Mouse (Mus musculus): ENCODE data around the gene Slc17a9. TPM values are rescaled to one million over a fixed set of nuclear protein-coding genes. Genes with fewer than 3 reads are reported as not detected.

Slc17a9 gene
- polyA plus RNA-seq, 1 experiment = 0.13 TPM

DNA sequence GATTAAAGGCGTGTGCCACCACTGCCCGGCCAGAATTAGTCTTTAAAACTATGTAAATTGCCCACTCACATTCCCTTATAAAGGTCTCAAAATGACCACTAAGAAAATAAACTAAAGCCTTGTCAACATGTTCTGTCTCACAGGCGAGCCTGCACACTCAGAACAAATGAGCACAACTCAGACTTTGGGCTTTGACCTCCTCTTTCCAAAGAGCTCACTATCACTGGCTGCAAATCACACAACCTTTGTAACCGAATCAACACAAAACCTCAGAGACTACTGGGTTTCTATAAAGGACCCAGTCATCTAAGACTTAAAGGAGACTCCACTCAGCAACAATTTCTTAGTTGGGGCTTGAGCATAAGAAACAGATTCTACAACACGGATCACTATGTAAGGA is 24.6 kb upstream of the Slc17a9 start:
- Histone ChIP-seq H3K4me1 (ENCODE audit: control insufficient read depth) (peaks cover 83% of the 10 kb centered on the region), H3K9me3 (ENCODE audit: control insufficient read depth, low read length) (no peaks in the 10 kb centered on the region), H3K36me3 (ENCODE audit: control insufficient read depth) (peaks cover 62% of the 10 kb centered on the region), H3K4me3 (replicated peaks) (peak overlapping the region; percentile 88), H3K27me3 (ENCODE audit: control insufficient read depth) (no peaks in the 10 kb centered on the region)
- TF ChIP-seq TAL1 (IDR thresholded peaks at IDR 0.05; ENCODE audit: low read length) = no peak
- TF ChIP-seq GATA1 (IDR thresholded peaks at IDR 0.05; ENCODE audit: low read length) = no peak

DNA sequence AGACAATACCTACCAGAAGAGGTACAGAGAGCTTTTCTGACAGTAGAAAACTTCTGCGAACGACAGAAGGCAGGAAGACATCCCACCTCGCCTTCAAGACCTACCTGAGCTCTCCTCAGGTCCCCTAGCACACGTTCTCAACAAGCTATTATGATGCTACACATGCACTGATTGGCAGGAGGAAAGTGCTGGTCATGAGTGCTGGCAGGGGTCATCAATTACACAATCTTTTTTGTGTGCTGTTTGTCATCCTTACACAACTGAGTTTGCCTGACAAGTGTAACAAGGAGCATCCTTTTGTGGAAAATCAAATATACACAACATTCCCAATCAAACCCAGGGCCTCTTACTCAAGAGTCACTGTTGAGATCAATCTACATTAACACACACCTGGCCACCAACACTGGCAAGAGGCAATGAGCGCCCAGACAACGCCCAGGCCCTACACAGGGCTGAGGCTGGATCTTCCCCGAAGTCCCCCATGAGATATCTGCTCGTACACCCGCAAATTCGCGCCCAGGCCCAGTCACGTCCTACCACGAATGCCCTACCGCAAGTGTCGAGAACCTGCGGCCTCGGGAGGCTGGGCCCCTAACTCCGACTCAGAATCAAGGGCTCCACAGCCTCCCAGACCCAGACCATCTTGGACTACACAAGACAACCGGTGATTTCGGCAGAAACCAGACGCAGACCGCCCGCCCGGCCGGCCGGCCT is 23.9 kb upstream of the Slc17a9 start:
- TF ChIP-seq GATA1 (IDR thresholded peaks at IDR 0.05; ENCODE audit: low read length) (no peak), TAL1 (IDR thresholded peaks at IDR 0.05; ENCODE audit: low read length) (no peak)
- Histone ChIP-seq H3K9me3 (ENCODE audit: control insufficient read depth, low read length) (no peaks in the 10 kb centered on the region), H3K36me3 (ENCODE audit: control insufficient read depth) (peaks cover 62% of the 10 kb centered on the region), H3K27me3 (ENCODE audit: control insufficient read depth) (no peaks in the 10 kb centered on the region), H3K4me1 (ENCODE audit: control insufficient read depth) (peaks cover 84% of the 10 kb centered on the region), H3K4me3 (replicated peaks) (peak overlapping the region; percentile 88)

DNA sequence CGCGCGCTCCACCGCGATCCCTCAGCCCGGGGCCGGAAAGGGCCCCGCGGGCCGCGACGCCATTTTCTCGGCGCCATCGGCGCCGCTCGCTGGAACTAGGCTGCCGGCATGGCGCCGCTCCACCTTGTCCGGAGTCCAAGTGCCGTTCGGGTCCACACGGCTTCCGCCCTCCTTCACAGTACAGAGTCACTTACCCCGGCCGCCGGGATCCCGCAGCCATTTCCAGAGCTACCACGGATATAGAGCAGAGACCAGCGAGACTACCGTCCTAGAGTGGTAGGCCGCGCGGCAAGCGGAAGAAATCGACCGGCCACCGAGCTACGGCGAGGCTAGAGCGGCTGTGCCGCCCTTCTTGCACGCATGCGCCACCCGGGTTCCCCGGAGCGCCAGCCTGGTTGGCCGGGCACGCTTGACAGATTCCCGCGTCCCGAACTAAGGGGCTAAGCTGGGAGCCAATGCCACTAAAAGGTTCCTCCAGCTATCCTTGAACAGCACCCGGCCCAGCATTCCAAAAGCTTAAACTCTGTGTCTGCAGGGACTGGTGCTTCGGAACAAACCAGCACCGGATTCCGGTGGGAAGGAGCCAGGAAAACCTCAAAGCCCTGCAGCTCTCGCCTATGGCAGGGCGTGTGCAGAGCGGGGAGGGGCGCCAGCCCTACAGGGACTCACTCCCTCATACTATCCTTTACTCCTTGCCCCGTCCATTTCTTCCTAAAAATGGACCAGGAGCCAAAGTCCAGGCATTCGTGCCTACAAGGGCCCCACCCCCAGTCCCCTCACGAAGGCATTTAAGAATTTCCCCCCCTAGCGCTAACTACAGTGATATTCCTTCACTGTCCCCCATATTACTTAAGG is 23.1 kb upstream of the Slc17a9 start:
- H3K4me3 ChIP-seq (replicated peaks) = peak overlapping the region; percentile 88
- H3K4me1 ChIP-seq (ENCODE audit: control insufficient read depth) = peaks cover 84% of the 10 kb centered on the region
- H3K36me3 ChIP-seq (ENCODE audit: control insufficient read depth) = peaks cover 66% of the 10 kb centered on the region
- H3K27me3 ChIP-seq (ENCODE audit: control insufficient read depth) = no peaks in the 10 kb centered on the region
- H3K9me3 ChIP-seq (ENCODE audit: control insufficient read depth, low read length) = no peaks in the 10 kb centered on the region
- TF ChIP-seq TAL1 (IDR thresholded peaks at IDR 0.05; ENCODE audit: low read length) (no peak), GATA1 (IDR thresholded peaks at IDR 0.05; ENCODE audit: low read length) (no peak)

DNA sequence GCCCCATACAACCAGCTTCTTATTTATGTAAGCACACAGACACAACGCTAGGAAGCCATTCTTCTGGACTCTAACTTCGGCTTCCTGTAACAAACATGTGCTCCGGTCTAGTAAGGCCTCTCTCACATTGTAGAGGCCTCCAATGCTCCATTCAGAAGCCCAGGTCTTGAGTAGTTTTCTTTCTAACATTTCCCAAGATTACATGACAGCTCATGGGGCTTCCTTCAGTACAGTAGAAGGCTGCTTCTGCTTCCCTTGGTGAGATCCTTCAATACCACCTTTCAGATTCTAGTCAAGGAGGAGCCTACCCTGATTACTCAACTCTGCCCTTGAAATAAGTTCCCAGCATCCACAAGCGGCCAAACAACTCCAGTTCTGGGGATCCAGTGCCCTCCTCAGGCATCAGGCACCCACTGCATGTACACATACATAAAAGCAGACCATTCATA is 22.3 kb upstream of the Slc17a9 start:
- Histone ChIP-seq H3K36me3 (ENCODE audit: control insufficient read depth) (peaks cover 71% of the 10 kb centered on the region), H3K4me1 (ENCODE audit: control insufficient read depth) (peaks cover 85% of the 10 kb centered on the region), H3K4me3 (replicated peaks) (peak overlapping the region; percentile 88), H3K27me3 (ENCODE audit: control insufficient read depth) (no peaks in the 10 kb centered on the region), H3K9me3 (ENCODE audit: control insufficient read depth, low read length) (no peaks in the 10 kb centered on the region)
- TF ChIP-seq GATA1 (IDR thresholded peaks at IDR 0.05; ENCODE audit: low read length) (no peak), TAL1 (IDR thresholded peaks at IDR 0.05; ENCODE audit: low read length) (no peak)

DNA sequence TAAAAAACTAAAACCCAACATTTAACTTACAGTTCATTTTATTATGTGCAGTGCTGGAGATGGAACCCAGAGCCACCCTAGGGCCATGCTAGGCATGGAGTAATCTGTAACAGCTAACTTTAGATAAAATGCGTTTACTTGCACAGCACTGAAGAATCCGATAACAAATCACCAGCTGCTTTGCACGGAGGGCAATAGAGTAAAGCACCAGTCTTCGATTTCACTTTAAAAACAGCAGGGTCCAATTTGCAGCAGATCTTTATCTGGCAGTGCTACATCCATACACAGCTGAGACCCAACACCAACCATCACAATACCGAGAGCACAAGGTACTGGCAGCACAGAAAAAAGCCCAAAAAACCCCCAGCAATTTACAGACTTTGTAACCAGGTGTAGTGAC is 21.9 kb upstream of the Slc17a9 start:
- H3K27me3 ChIP-seq (ENCODE audit: control insufficient read depth) = no peaks in the 10 kb centered on the region
- peaks cover 84% of the 10 kb centered on the region for H3K4me1 ChIP-seq (ENCODE audit: control insufficient read depth)
- peaks cover 72% of the 10 kb centered on the region for H3K36me3 ChIP-seq (ENCODE audit: control insufficient read depth)
- TF ChIP-seq TAL1 (IDR thresholded peaks at IDR 0.05; ENCODE audit: low read length) = no peak
- no peak for TF ChIP-seq GATA1 (IDR thresholded peaks at IDR 0.05; ENCODE audit: low read length)
- peak overlapping the region; percentile 88 for H3K4me3 ChIP-seq (replicated peaks)
- H3K9me3 ChIP-seq (ENCODE audit: control insufficient read depth, low read length) = no peaks in the 10 kb centered on the region

DNA sequence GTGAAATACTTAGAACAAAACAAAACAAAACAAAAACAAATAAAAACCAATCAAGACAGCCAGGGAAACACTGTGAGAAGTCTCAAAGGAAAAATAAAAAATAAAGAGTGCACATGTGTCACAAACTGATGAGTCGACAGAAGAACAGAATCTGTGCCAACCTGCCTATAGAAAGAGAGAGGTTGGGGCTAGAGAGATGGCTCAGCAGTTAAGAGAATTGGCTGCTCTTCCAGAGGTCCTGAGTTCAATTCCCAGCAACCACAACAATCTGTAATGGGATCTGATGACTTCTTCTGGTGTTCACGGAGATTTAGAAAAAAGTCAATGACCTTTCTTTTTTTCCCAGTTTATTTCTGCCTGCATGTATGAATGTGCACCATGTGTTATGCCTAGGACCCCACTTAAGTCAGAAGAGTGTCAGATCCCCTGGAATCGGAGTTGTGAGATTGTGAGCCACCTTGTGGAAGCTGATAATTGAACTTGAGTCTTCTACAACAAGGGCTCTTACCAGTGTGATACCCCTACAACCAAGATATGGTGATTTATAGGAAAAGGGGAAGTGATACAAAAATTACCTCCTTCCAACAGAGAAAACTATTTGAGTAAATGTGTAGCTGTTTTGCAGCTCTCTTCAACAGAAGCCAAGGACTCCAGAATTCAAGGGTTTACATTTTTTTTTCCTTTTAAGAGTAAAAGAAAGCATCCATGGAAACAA is 21.3 kb upstream of the Slc17a9 start:
- Histone ChIP-seq H3K4me3 (replicated peaks) (no peak overlapping the region), H3K27me3 (ENCODE audit: control insufficient read depth) (no peaks in the 10 kb centered on the region), H3K4me1 (ENCODE audit: control insufficient read depth) (peaks cover 84% of the 10 kb centered on the region), H3K9me3 (ENCODE audit: control insufficient read depth, low read length) (no peaks in the 10 kb centered on the region), H3K36me3 (ENCODE audit: control insufficient read depth) (peaks cover 68% of the 10 kb centered on the region)
- TF ChIP-seq TAL1 (IDR thresholded peaks at IDR 0.05; ENCODE audit: low read length) = no peak
- TF ChIP-seq GATA1 (IDR thresholded peaks at IDR 0.05; ENCODE audit: low read length) = no peak

DNA sequence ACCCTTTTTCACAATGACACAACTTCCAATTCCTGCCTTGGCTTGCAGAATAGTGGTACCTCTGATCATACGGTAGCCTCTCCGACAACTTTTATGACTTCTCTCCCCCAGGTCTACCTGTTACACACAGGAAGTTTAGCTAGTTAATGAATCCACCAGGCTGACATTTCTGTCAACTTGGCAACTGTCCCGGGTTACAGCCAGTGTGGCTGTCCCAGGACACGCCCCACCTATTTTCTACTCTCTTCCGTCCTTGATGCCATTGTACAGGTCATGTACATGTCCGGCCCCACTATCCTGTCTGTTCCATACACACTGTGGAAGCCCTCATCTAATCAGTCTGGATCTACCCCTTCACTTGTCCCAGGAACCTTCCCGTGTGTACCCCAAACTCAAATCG is 20.5 kb upstream of the Slc17a9 start:
- Histone ChIP-seq H3K27me3 (ENCODE audit: control insufficient read depth) (no peaks in the 10 kb centered on the region), H3K36me3 (ENCODE audit: control insufficient read depth) (peaks cover 61% of the 10 kb centered on the region), H3K4me3 (replicated peaks) (peak overlapping the region; percentile 3), H3K4me1 (ENCODE audit: control insufficient read depth) (peaks cover 77% of the 10 kb centered on the region), H3K9me3 (ENCODE audit: control insufficient read depth, low read length) (no peaks in the 10 kb centered on the region)
- TF ChIP-seq TAL1 (IDR thresholded peaks at IDR 0.05; ENCODE audit: low read length) = no peak

DNA sequence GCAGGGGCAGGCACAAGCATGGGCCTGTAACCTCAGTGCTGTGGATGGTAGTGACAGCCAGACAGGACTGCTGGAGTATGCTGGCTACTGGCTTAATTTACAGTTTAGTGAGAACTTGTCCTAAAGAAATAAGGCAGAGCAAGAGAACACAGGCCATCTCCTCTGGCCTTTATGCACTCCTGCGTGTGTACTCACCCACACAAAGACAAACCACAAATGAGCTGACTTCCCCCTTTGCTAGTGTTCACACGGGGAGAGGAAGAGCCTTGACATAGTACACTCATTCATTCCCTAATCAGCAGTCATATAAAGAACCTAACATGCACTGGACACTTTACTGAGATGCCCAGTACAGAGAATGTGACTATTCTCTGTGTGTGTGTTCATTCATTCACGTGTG is 20.0 kb upstream of the Slc17a9 start:
- Histone ChIP-seq H3K9me3 (ENCODE audit: control insufficient read depth, low read length) (no peaks in the 10 kb centered on the region), H3K4me1 (ENCODE audit: control insufficient read depth) (peaks cover 73% of the 10 kb centered on the region), H3K36me3 (ENCODE audit: control insufficient read depth) (peaks cover 57% of the 10 kb centered on the region), H3K4me3 (replicated peaks) (no peak overlapping the region), H3K27me3 (ENCODE audit: control insufficient read depth) (no peaks in the 10 kb centered on the region)
- TF ChIP-seq GATA1 (IDR thresholded peaks at IDR 0.05; ENCODE audit: low read length) (no peak), TAL1 (IDR thresholded peaks at IDR 0.05; ENCODE audit: low read length) (no peak)

DNA sequence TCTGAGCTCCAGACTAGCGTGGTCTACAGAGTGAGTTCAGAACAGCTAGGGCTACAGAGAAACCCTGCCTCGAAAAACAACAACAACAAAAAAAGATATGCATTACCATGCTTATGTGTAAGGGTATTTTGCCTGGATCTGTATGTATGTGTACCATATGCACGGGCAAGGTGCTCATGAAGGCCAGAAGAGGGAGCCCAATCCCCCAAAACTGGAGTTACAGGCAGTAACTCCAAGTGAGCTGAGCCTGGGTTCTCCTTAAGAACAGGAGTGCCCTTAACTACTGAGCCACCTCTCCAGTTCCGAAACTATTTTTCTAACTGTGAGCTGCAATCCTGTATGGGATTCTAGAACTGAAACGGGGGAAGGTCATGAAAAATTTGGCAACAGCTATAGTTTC is 19.1 kb upstream of the Slc17a9 start:
- H3K4me3 ChIP-seq (replicated peaks) = no peak overlapping the region
- no peaks in the 10 kb centered on the region for H3K27me3 ChIP-seq (ENCODE audit: control insufficient read depth)
- peaks cover 64% of the 10 kb centered on the region for H3K4me1 ChIP-seq (ENCODE audit: control insufficient read depth)
- peaks cover 55% of the 10 kb centered on the region for H3K36me3 ChIP-seq (ENCODE audit: control insufficient read depth)
- TF ChIP-seq GATA1 (IDR thresholded peaks at IDR 0.05; ENCODE audit: low read length) (no peak), TAL1 (IDR thresholded peaks at IDR 0.05; ENCODE audit: low read length) (no peak)
- no peaks in the 10 kb centered on the region for H3K9me3 ChIP-seq (ENCODE audit: control insufficient read depth, low read length)
